Mouse (Mus musculus): ENCODE measurements at regions not wholly inside any gene's neighbourhood (a gene's known extent, or its start where the extent isn't known, plus 50 kb on each side); places are given as distances from the start of the nearest gene placed in this dataset.

- TF ChIP-seq CTCF (IDR thresholded peaks at IDR 0.05) = no peak
- no peak for TF ChIP-seq EP300 (IDR thresholded peaks at IDR 0.05; ENCODE audit: insufficient read depth, low read depth, low read length)
These were observed 59.7 kb downstream of the Dkk1 start for GRCm38 (mm10) chr19:30489786-30490185.
